Mouse (Mus musculus) cerebellum, postnatal 14 days (tissue): ENCODE results near the gene Grin2a.

ENCODE experiments used
- DNase-seq, 2 experiments: peaks; one replicate each; pipeline ENCODE4 v3.0.0; 2021; ENCODE audit warnings: mixed read lengths in 2 of 2

The Grin2a gene

GRCm38 (mm10) chr16:9994951-9995813, at the start of gene Grin2a:
TSS of gene Grin2a (minus strand) at chr16:9995560.
- DNase-seq, result peak; percentile 75 to 85

DNA sequence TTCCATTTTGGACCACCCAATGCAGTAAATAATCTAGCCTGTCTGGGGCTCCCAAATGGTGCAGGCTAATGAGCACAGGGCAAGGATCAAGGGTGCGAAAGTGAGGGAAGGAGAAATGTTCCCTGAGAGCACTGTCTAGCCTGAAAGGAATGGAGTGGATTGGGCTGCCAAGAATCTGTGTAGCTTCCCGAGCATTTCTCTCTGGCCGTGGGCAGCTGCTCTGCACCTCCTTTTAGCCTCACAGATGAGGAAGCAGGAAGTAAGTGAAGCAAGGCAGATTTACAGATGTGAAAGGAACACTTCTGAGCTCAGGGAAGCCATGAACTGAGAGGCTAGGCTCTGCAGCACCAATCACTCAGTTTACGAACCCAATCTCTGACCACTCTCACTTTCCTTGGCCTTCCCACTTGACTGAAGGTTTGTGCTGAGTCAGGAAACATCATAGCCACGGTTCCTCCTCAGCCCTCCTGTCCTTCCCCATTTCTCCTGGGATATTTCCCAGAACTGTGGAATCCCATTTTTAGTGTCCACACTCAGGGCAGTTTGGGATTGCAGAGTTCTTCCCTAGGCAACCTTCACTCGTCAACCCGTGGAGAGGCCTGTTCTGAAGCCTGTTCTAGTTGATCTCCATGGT, 40.3 kb upstream of the Grin2a start:
- no peak for DNase-seq

GRCm38 (mm10) chr16:10033416-10033979, 38.1 kb upstream of the Grin2a start:
- DNase-seq, result no peak

DNA sequence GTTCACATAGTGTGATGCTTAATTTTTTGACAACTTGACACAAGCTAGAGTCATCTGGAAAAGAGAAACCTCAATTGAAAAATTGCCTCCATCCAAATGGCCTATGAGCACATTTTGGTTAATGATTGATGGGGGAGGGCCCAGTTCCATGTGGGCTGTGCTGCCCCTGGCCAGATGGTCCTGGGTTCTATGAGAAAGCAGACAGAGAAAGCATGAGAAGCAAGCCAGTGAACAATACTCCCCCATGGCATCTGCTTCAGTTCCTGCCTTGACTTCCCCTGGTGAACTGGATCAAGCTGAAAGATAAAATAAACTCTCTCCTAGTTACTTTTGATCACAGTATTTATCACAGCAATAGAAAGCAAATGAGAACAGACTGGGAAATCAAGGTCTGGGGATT, 36.5 kb upstream of the Grin2a start:
- no peak for DNase-seq

GRCm38 (mm10) chr16:10026741-10027140, 31.4 kb upstream of the Grin2a start:
- DNase-seq, result no peak

DNA sequence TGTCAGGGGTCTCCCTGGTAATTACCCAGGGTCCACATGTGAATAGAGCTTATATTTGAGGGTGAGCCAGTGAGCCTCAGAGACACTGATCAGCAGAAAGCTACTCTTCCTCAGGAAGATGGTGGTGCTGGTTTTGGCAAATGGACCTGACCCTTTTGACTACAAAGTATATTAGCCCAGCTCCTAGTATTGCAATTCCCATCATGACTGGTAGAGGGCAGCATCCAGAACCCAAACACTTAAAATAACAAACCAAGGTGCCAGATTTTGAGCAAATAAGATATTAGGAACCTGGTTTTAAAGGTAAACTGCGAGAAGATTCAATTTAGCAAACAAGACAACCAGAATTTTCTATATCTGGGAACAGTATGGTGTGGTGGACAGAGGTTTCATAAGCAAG, 14.4 kb upstream of the Grin2a start:
- DNase-seq, result no peak

DNA sequence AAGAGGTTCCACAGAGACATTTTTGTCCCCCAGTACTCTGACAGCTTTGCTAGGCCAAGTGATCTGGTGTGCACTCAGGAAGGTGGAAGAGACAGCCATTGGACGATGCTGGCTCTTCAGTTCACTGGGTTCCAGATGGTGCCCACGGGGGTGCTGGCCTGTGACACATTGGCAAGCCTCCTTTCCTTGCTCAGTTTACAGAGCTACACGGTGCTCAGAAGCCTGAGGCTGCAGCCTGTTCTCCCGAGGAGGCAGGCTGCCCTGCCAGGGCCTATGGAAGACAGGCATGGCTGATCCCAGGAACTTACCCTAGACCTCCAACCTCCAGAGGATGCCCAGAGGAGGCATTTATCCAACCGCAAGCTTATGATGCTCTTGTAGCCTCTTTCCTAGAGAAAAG, 10.2 kb upstream of the Grin2a start:
- DNase-seq, result peak; percentile 97 to 99

- DNase-seq, result no peak
Measured at GRCm38 (mm10) chr16:10004096-10004495, 8.7 kb upstream of the Grin2a start.

- no peak for DNase-seq
Measured at GRCm38 (mm10) chr16:10003001-10003400, 7.6 kb upstream of the Grin2a start.

DNA sequence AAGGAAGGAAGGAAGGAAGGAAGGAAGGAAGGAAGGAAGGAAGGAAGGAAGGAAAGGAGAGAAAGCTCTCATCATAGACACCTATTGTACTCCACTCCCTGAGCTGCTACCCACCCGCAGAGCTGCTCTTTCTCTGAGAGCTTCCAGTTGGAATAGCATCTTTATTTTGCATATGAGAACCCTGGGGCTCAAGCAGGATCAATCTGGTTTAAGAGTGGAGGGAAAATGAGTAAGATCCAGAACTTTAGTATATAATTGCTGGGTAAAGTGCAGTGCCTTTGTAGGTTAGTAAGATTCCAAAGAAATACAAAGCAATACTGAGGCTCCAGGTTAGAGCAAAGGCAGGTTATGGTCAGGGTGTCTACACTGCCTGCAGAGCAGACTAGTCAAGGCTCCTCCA, 6.2 kb upstream of the Grin2a start:
- no peak for DNase-seq

- no peak for DNase-seq
Measured at GRCm38 (mm10) chr16:9999926-10000325, 4.6 kb upstream of the Grin2a start.

DNA sequence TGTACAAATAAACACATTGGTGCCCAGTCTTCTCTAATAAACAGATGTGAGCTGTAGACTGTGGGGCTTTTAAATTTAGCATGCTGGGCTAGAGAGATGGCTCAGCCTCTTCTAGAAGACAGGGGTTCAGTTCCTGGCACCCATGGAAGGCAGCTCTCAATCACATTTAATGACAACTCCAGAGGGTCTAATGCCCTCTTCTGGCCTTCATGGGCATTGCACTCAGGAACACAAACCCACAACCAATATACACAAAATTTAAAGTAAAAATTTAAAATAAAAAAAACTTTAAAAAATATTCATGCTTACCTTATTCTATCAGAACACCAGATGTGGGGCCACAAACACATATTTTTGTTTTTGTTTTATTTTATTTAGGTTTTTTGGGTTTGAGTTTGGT, 2.6 kb upstream of the Grin2a start:
- DNase-seq, result peak in 1 of 2 experiments; percentile 40

DNA sequence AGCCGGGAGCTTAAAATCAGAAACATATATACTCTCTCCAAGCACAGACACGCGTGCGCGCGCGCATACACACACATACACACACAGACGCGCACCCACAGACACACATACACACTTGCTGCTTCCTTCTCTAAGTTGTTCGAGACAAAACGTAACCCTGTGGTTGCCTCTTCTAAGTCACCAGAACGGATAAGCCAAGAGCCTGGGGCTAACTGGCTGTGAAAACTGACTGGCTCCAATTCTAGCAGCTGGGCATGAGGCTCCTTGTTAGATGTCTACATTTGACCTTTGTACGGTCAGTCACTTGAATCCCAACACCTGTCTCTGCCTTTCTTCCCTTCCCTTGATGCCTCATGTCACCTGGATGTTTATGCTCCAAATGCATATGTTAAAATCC, 452 bp upstream of the Grin2a start:
- DNase-seq, result no peak

- peak in 1 of 2 experiments; percentile 61 for DNase-seq
Measured at GRCm38 (mm10) chr16:9994041-9994950, 1.1 kb downstream of the Grin2a start.

GRCm38 (mm10) chr16:9993255-9994040, 1.9 kb downstream of the Grin2a start:
- DNase-seq, result peak; percentile 92 to 94

GRCm38 (mm10) chr16:9992773-9993221, 2.6 kb downstream of the Grin2a start:
- DNase-seq, result peak; percentile 44 to 49

DNA sequence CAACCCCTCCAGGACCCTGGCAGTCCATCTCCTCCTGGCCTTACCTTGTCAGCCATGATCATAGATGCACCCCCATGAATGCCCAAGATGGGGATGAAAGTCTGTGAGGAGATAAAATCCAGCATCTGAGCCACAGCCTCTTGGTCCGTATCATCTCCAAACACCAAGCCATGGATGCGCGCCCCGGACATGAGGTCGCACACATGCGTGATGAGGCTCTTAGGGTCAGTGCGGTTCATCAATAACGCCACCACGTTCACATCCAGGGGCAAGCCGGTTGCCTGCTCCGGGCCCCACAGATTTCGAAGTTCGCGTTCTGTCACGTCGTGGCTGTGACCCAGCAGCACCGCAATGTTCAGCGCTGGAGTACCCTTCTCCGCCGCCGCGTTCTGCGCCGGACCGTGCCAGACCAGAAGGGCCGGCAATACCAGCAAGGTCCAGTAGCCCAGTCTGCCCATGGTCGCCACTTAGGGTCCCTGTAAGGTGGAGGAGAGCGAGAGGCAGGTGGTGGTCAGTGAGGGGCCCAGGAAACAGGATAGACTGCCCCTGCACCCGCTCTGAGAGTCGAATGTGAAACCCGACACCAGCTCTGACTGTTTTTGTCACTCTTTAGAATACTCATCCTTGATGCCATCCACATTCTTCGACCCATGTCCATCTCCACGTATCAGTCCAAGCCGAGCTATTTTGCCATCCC, 3.1 kb downstream of the Grin2a start:
- DNase-seq, result peak; percentile 40 to 43

- DNase-seq, result no peak
Measured at GRCm38 (mm10) chr16:9985041-9985440, 10.3 kb downstream of the Grin2a start.

DNA sequence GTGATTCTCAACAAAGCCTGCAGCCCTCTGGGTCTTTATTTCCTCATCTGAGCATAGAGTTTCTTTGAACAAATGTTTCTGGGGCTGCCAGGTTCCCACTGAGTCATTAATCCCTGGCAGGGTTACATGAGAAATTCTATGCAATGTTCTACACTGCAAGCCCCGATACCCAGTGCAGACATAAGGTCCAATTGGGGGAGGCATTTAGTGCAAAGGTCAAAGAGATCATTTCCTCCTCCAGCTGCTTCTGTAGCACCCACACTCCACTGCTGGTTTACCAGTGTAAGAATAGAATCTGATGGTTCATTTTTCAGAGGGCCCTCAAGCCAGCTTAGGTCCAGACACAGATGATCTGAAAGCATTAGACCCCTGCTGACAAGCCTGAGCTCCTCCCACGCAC, 14.7 kb downstream of the Grin2a start:
- DNase-seq, result peak in 1 of 2 experiments; percentile 65

GRCm38 (mm10) chr16:9978173-9978572, 17.2 kb downstream of the Grin2a start:
- peak in 1 of 2 experiments; percentile 50 for DNase-seq

DNA sequence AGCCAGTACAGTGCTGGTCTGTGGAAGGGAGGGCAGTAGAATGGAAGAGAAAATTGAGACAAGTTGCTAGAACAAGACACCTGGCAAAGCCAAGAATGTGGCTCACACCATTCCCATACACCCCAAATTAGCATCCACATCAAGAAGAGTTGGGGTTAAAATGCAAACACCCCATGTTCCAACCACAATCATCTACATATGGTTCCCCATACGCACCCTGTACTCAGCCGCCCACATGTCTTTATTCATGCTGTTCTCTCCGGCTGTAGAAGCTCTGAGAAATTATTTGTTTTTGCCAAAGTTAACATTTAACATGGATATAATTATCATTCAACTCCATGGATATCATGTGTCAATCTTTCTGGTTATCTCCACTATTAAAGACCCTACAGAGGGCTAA, 22.7 kb downstream of the Grin2a start:
- no peak for DNase-seq
